Mouse (Mus musculus): ENCODE results near the gene Pvr. TPM values are rescaled to one million over a fixed set of nuclear protein-coding genes. Genes with fewer than 3 reads are reported as not detected.

Gene Pvr
- polyA plus RNA-seq (2012; rRNA removed) (17.2 and 18.2 TPM in 2 replicates), polyA plus RNA-seq (2014; fragmentation: Nextera tagmentation; extraction: Ambion mirVana) (7.7 and 9.4 TPM in 2 replicates)

DNA sequence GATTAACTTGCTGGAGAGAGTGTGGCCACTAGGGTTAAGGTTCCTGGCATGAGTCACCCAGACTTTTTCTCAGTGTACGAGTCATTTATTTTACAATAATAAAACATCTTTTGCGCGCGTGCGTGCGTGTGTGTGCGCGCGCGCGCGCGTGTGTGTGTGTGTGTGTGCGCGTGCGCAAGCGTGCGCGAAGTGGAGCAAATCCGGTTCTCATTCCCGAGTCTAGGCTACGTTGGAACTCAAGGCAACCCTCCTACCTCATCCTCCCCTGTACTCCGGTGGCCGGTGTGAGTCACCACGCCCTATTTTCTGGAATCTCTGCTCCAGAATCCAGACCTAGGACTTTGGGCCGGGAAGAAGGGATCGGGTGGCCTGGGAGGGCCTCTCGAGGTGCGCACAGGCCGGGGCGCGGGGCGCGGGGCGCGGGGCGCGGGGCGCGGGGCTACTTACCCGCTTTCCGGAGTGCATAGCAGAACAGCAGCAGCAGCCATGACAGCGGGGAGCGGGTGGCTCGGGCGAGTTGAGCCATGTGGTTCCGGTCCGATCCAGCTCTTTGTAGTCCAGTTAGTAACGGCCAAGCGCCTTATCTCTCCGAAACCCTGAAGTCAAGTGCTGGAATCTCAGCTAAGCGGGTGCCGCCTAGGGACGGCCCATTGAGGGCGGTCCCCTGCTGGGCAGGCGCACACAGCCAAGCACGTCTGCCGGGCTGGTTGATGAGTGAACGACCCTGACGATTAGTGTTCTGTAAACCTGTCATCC lies at the start of gene Pvr:
TSS of gene Pvr (minus strand) at position 655 of the 756 bp plus-strand sequence.
- H3K4me1 ChIP-seq (ENCODE audit: control insufficient read depth, insufficient read depth, low read length): peaks cover 6% of the 10 kb centered on the region
- H3K27me3 ChIP-seq (ENCODE audit: control insufficient read depth, insufficient read depth, low read length): no peaks in the 10 kb centered on the region
- DNase-seq (ENCODE audit: low spot score) (peak; percentile 71), ATAC-seq (ENCODE audit: low FRiP score, low read depth) (peak; percentile 87)
- peak within 1 kb of the TSS; percentile 67 for H3K4me2 ChIP-seq (replicated peaks; ENCODE audit: low read depth, low read length, severe bottlenecking)
- H3K27ac ChIP-seq (replicated peaks; ENCODE audit: low read depth, low read length): peak within 1 kb of the TSS; percentile 79
- H3K9me3 ChIP-seq (ENCODE audit: control insufficient read depth, low read length): no peaks in the 10 kb centered on the region
- peak within 1 kb of the TSS; percentile 74 for H3K4me3 ChIP-seq (replicated peaks; ENCODE audit: low read length)
- TF ChIP-seq POLR2A (IDR thresholded peaks at IDR 0.05; ENCODE audit: borderline replicate concordance, extremely low read depth, insufficient read depth, insufficient read length): peak; percentile 40; the same call in 1 of the 2 replicates
- H3K36me3 ChIP-seq (ENCODE audit: control insufficient read depth, insufficient read depth, low read length): peaks cover 18% of the 10 kb centered on the region
- WGBS: under 1% methylated on average over 60 of the region's 60 CpGs
- H3K9ac ChIP-seq (ENCODE audit: low read depth, low read length, severe bottlenecking): peak within 1 kb of the TSS; percentile 88

DNA sequence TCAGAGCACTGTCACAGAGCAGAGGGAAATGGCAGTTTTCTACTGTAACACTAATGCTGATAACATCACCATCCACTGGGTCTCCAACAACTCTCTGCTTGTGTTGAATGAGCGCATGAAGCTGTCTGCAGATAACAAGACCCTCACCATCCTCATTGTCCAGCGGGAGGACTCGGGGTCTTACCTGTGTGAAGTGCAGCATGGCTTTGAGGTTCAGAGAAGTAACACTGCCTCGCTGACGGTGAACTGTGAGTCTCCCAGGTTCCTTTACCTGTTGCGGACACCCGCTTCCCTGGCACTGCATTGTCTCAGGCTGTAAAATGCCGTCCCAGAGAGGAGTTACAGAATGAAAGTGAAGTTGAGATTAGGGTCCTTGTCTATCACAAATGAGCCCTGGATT lies 49.2 kb upstream of the Pvr start:
- Histone ChIP-seq H3K36me3 (ENCODE audit: control insufficient read depth, insufficient read depth, low read length) (no peaks in the 10 kb centered on the region), H3K4me1 (ENCODE audit: control insufficient read depth, insufficient read depth, low read length) (no peaks in the 10 kb centered on the region), H3K27me3 (ENCODE audit: control insufficient read depth, insufficient read depth, low read length) (no peaks in the 10 kb centered on the region), H3K4me3 (replicated peaks; ENCODE audit: low read length) (no peak overlapping the region), H3K27ac (replicated peaks; ENCODE audit: low read depth, low read length) (no peak overlapping the region), H3K9me3 (ENCODE audit: control insufficient read depth, low read length) (0 out of 2 replicates have a peak, but pooled peaks cover 5% of the 10 kb centered on the region), H3K4me2 (replicated peaks; ENCODE audit: low read depth, low read length, severe bottlenecking) (no peak overlapping the region), H3K9ac (ENCODE audit: low read depth, low read length, severe bottlenecking) (no peak overlapping the region)
- DNase-seq (ENCODE audit: low spot score) (no peak), ATAC-seq (ENCODE audit: low FRiP score, low read depth) (no peak)
- no peak for TF ChIP-seq POLR2A (IDR thresholded peaks at IDR 0.05; ENCODE audit: borderline replicate concordance, extremely low read depth, insufficient read depth, insufficient read length)
- 93% methylated on average over 8 of the region's 8 CpGs for WGBS

DNA sequence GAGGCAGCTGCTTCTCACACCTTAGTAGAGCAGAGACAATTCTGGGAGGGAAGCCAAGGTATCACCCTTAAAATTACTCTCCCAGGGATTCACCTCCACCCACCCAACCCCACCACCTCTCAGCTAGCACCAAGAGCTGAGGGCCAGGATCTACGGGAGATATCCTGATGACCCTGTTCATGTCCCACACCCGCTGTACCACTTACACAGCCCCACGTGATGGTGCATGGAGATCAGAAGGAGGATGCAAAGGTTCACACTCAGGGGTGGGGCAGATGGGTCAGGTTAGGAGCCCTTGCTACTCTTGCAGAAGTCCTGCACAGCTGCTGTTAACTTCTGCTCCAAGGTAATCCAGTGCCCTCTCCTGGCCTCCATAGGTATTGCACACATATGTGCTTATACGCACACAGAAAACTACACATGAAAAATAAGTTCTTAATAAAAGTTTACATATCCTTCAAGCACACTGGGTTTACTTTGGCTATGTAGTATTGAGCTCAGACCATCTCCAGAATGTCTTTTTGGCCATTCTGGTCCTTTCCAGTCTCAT lies 48.7 kb upstream of the Pvr start:
- no peak for TF ChIP-seq POLR2A (IDR thresholded peaks at IDR 0.05; ENCODE audit: borderline replicate concordance, extremely low read depth, insufficient read depth, insufficient read length)
- Histone ChIP-seq H3K9me3 (ENCODE audit: control insufficient read depth, low read length) (0 out of 2 replicates have a peak, but pooled peaks cover 5% of the 10 kb centered on the region), H3K36me3 (ENCODE audit: control insufficient read depth, insufficient read depth, low read length) (no peaks in the 10 kb centered on the region), H3K4me3 (replicated peaks; ENCODE audit: low read length) (no peak overlapping the region), H3K9ac (ENCODE audit: low read depth, low read length, severe bottlenecking) (no peak overlapping the region), H3K4me2 (replicated peaks; ENCODE audit: low read depth, low read length, severe bottlenecking) (no peak overlapping the region), H3K27me3 (ENCODE audit: control insufficient read depth, insufficient read depth, low read length) (no peaks in the 10 kb centered on the region), H3K27ac (replicated peaks; ENCODE audit: low read depth, low read length) (no peak overlapping the region), H3K4me1 (ENCODE audit: control insufficient read depth, insufficient read depth, low read length) (no peaks in the 10 kb centered on the region)
- 94% methylated on average over 4 of the region's 4 CpGs for WGBS
- ATAC-seq (ENCODE audit: low FRiP score, low read depth) (no peak), DNase-seq (ENCODE audit: low spot score) (no peak)

DNA sequence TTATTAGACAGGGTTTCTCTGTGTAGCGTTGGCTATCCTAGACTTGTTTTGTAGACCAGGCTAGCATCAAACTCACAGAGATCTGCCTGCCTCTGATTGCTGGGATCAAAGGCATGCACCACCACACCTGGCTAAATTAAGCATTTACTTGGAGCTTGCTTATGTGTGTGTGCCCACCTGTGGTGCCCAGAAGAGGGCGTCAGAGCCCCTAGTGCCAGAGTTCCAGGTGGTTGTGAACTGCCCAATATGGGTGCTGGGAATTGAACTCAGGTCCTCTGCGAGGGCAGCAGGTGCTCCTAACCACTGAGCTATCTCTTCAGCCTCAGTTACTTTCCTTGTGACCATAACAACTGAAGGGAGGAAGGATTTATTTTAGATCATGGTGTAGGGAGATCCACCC lies 48.1 kb upstream of the Pvr start:
- H3K4me1 ChIP-seq (ENCODE audit: control insufficient read depth, insufficient read depth, low read length): no peaks in the 10 kb centered on the region
- no peaks in the 10 kb centered on the region for H3K27me3 ChIP-seq (ENCODE audit: control insufficient read depth, insufficient read depth, low read length)
- no peaks in the 10 kb centered on the region for H3K36me3 ChIP-seq (ENCODE audit: control insufficient read depth, insufficient read depth, low read length)
- no peak for TF ChIP-seq POLR2A (IDR thresholded peaks at IDR 0.05; ENCODE audit: borderline replicate concordance, extremely low read depth, insufficient read depth, insufficient read length)
- DNase-seq (ENCODE audit: low spot score): no peak
- WGBS: 73% methylated on average over 3 of the region's 3 CpGs
- H3K9ac ChIP-seq (ENCODE audit: low read depth, low read length, severe bottlenecking): no peak overlapping the region
- H3K4me2 ChIP-seq (replicated peaks; ENCODE audit: low read depth, low read length, severe bottlenecking): no peak overlapping the region
- H3K27ac ChIP-seq (replicated peaks; ENCODE audit: low read depth, low read length): no peak overlapping the region
- no peak for ATAC-seq (ENCODE audit: low FRiP score, low read depth)
- H3K9me3 ChIP-seq (ENCODE audit: control insufficient read depth, low read length): 0 out of 2 replicates have a peak, but pooled peaks cover 5% of the 10 kb centered on the region
- no peak overlapping the region for H3K4me3 ChIP-seq (replicated peaks; ENCODE audit: low read length)

- H3K9me3 ChIP-seq (ENCODE audit: control insufficient read depth, low read length): 0 out of 2 replicates have a peak, but pooled peaks cover 2% of the 10 kb centered on the region
These were observed 44.1 kb upstream of the Pvr start, which contains the start of gene Ceacam20 for GRCm38 (mm10) chr7:19964985-19965579. Gene Ceacam20, plus strand, starts transcription at chr7:19965412.

More at GRCm38 (mm10) chr7:19964985-19965579, 44.1 kb upstream of the Pvr start, which contains the start of gene Ceacam20:
- H3K27ac ChIP-seq (replicated peaks; ENCODE audit: low read depth, low read length): no peak within 1 kb of the TSS
- H3K9ac ChIP-seq (ENCODE audit: low read depth, low read length, severe bottlenecking): no peak within 1 kb of the TSS
- no peaks in the 10 kb centered on the region for H3K27me3 ChIP-seq (ENCODE audit: control insufficient read depth, insufficient read depth, low read length)
- no peak for DNase-seq (ENCODE audit: low spot score)
- no peak for TF ChIP-seq POLR2A (IDR thresholded peaks at IDR 0.05; ENCODE audit: borderline replicate concordance, extremely low read depth, insufficient read depth, insufficient read length)
- no peaks in the 10 kb centered on the region for H3K36me3 ChIP-seq (ENCODE audit: control insufficient read depth, insufficient read depth, low read length)
- no peak for ATAC-seq (ENCODE audit: low FRiP score, low read depth)
- WGBS: 77% methylated on average over 7 of the region's 7 CpGs
- no peak within 1 kb of the TSS for H3K4me2 ChIP-seq (replicated peaks; ENCODE audit: low read depth, low read length, severe bottlenecking)
- H3K4me1 ChIP-seq (ENCODE audit: control insufficient read depth, insufficient read depth, low read length): no peaks in the 10 kb centered on the region
- no peak within 1 kb of the TSS for H3K4me3 ChIP-seq (replicated peaks; ENCODE audit: low read length)

Data from limb, embryonic 14.5 days (tissue).